Mouse (Mus musculus) intestine, postnatal 0 days (tissue): ENCODE measurements around the gene N4bp2l1. TPM values are rescaled to one million over a fixed set of nuclear protein-coding genes. Genes with fewer than 3 reads are reported as not detected.

ENCODE experiments used
- ATAC-seq: fragments of 200-750 bp; cut with Nextera tagmentation; 2 replicates; pipeline ENCODE4 v1.8.0; 2017; ENCODE audit warnings: mild to moderate bottlenecking, moderate TSS enrichment, moderate library complexity
- H3K27ac ChIP-seq: fragments of 300-500 bp; sonication (generic); 2 replicates; pipeline ENCODE4 v1.5.1; 2014; ENCODE audit warnings: mild to moderate bottlenecking, low read depth, low read length, moderate library complexity
- H3K27me3 ChIP-seq: fragments of 300-500 bp; sonication (generic); replicated peaks from 2 replicates; pipeline ENCODE4 v1.6.1; 2014; ENCODE audit warnings: low read length, mixed read lengths; ENCODE audit not compliant: control insufficient read depth, insufficient read depth
- H3K36me3 ChIP-seq: fragments of 300-500 bp; sonication (generic); 2 replicates; pipeline ENCODE4 v1.6.1; 2014; ENCODE audit warnings: mild to moderate bottlenecking, moderate library complexity; ENCODE audit not compliant: control insufficient read depth, insufficient read depth
- H3K4me1 ChIP-seq: fragments of 300-500 bp; sonication (generic); replicated peaks from 2 replicates; pipeline ENCODE4 v1.6.1; 2014; ENCODE audit warnings: antibody characterized with exemption, low read length, mixed read lengths; ENCODE audit not compliant: control insufficient read depth, insufficient read depth
- H3K4me2 ChIP-seq: fragments of 300-500 bp; sonication (generic); replicated peaks from 2 replicates; pipeline ENCODE4 v1.6.1; 2014; ENCODE audit warnings: low read depth, mild to moderate bottlenecking, moderate library complexity
- H3K4me3 ChIP-seq: fragments of 300-500 bp; sonication (generic); 2 replicates; pipeline ENCODE4 v1.5.1; 2014; ENCODE audit warnings: low read depth, low read length
- H3K9ac ChIP-seq: fragments of 300-500 bp; sonication (generic); 2 replicates; pipeline ENCODE4 v1.6.1; 2014; ENCODE audit warnings: mild to moderate bottlenecking, low read depth, low read length
- H3K9me3 ChIP-seq: fragments of 300-500 bp; sonication (generic); 2 replicates; pipeline ENCODE4 v1.6.1; 2016; ENCODE audit warnings: mixed run types; ENCODE audit not compliant: control insufficient read depth
- CTCF ChIP-seq: sonication (generic); IDR thresholded peaks from 2 replicates; pipeline ENCODE4 v1.5.1; 2016; ENCODE audit warnings: low read depth, mild to moderate bottlenecking, control low read depth, antibody characterized with exemption, moderate library complexity
- WGBS: fragments of 180-500 bp; shearing (Covaris S2); extraction: QIAGEN DNeasy Blood & Tissue Kit; methylation state at CpG from one replicate; pipeline ENCODE4 v1.1.7; 2014; 5-methylcytosine and 5-hydroxymethylcytosine counted together
- polyA plus RNA-seq: library from polyadenylated mRNA; unstranded; fragments of >200 nt; fragmentation: Nextera tagmentation; extraction: Ambion mirVana; gene quantifications from 2 replicates; pipeline ENCODE4 v1.2.1, GENCODE M21; 2015

Gene N4bp2l1
- polyA plus RNA-seq, 1 experiment from 2014 or later, result 21.1 TPM

- H3K4me3 ChIP-seq, result peak overlapping the region; percentile 85
- peak overlapping the region; percentile 85 for H3K9ac ChIP-seq
- no peak for TF ChIP-seq CTCF
- H3K9me3 ChIP-seq, result no peaks in the 10 kb centered on the region
- peak overlapping the region; percentile 78 for H3K27ac ChIP-seq
- ATAC-seq, result peak; percentile 51
- no peaks in the 10 kb centered on the region for H3K27me3 ChIP-seq
- no peaks in the 10 kb centered on the region for H3K4me1 ChIP-seq
- WGBS, result 1% methylated on average over 97 of the region's 102 CpGs
- H3K4me2 ChIP-seq, result peak overlapping the region; percentile 100
- H3K36me3 ChIP-seq, result no peaks in the 10 kb centered on the region
Observed at GRCm38 (mm10) chr5:150593756-150594648, 3.0 kb downstream of the N4bp2l1 start.

- peak; percentile 55 for ATAC-seq
- Histone ChIP-seq H3K4me1 (no peaks in the 10 kb centered on the region), H3K36me3 (no peaks in the 10 kb centered on the region), H3K27me3 (no peaks in the 10 kb centered on the region), H3K4me3 (peak overlapping the region; percentile 85), H3K27ac (peak overlapping the region; percentile 78), H3K4me2 (peak overlapping the region; percentile 100), H3K9me3 (no peaks in the 10 kb centered on the region), H3K9ac (peak overlapping the region; percentile 85)
- TF ChIP-seq CTCF, result no peak
- WGBS, result 12% methylated on average over 40 of the region's 40 CpGs
Observed at GRCm38 (mm10) chr5:150592904-150593755, 3.9 kb downstream of the N4bp2l1 start.

GRCm38 (mm10) chr5:150592186-150592903, 4.6 kb downstream of the N4bp2l1 start:
- WGBS, result 68% methylated on average over 13 of the region's 13 CpGs
- H3K36me3 ChIP-seq, result no peaks in the 10 kb centered on the region
- TF ChIP-seq CTCF, result no peak
- no peaks in the 10 kb centered on the region for H3K4me1 ChIP-seq
- H3K9me3 ChIP-seq, result no peaks in the 10 kb centered on the region
- peak overlapping the region; percentile 100 for H3K4me2 ChIP-seq
- H3K4me3 ChIP-seq, result peak overlapping the region; percentile 85; the same call in 1 of the 2 replicates
- no peak for ATAC-seq
- peak overlapping the region; percentile 21; the same call in 1 of the 2 replicates for H3K27ac ChIP-seq
- no peaks in the 10 kb centered on the region for H3K27me3 ChIP-seq
- no peak overlapping the region for H3K9ac ChIP-seq

GRCm38 (mm10) chr5:150589945-150590344, 7.0 kb downstream of the N4bp2l1 start:
- no peaks in the 10 kb centered on the region for H3K36me3 ChIP-seq
- no peak overlapping the region for H3K4me2 ChIP-seq
- H3K4me1 ChIP-seq, result no peaks in the 10 kb centered on the region
- no peak overlapping the region for H3K4me3 ChIP-seq
- no peaks in the 10 kb centered on the region for H3K27me3 ChIP-seq
- no peaks in the 10 kb centered on the region for H3K9me3 ChIP-seq
- peak overlapping the region; percentile 46; the same call in 1 of the 2 replicates for H3K27ac ChIP-seq
- peak; percentile 69 for ATAC-seq
- no peak for TF ChIP-seq CTCF
- no peak overlapping the region for H3K9ac ChIP-seq
- whole genome bisulfite sequencing, result 50% methylated on average over 2 of the region's 2 CpGs

GRCm38 (mm10) chr5:150584337-150584729, 12.7 kb downstream of the N4bp2l1 start:
- Histone ChIP-seq H3K9me3 (no peaks in the 10 kb centered on the region), H3K4me3 (no peak overlapping the region), H3K27ac (no peak overlapping the region), H3K27me3 (no peaks in the 10 kb centered on the region), H3K4me1 (no peaks in the 10 kb centered on the region), H3K36me3 (no peaks in the 10 kb centered on the region), H3K4me2 (no peak overlapping the region), H3K9ac (no peak overlapping the region)
- 41% methylated on average over 6 of the region's 6 CpGs for WGBS
- ATAC-seq, result no peak
- peak; percentile 43 for TF ChIP-seq CTCF
